Mouse (Mus musculus): ENCODE measurements around the gene Fgfr2. TPM values are rescaled to one million over a fixed set of nuclear protein-coding genes. Genes with fewer than 3 reads are reported as not detected.

The Fgfr2 gene
- polyA plus RNA-seq, 1 experiment from 2014 or later = 11.4 TPM

GRCm38 (mm10) chr7:132174296-132174695, 948.9 kb downstream of the Fgfr2 start:
- H3K9me3 ChIP-seq (replicated peaks; ENCODE audit: control insufficient read depth, low read length) = no peaks in the 10 kb centered on the region
- H3K4me2 ChIP-seq (ENCODE audit: low read depth, low read length) = no peak overlapping the region
- no peaks in the 10 kb centered on the region for H3K4me1 ChIP-seq (ENCODE audit: control insufficient read depth, low read depth, low read length)
- H3K36me3 ChIP-seq (ENCODE audit: control insufficient read depth, insufficient read depth) = no peaks in the 10 kb centered on the region
- ATAC-seq (ENCODE audit: low read depth) = no peak
- WGBS (ENCODE audit: insufficient replicate concordance) = 50% methylated on average over 2 of the region's 2 CpGs
- H3K4me3 ChIP-seq (ENCODE audit: low read depth, low read length) = no peak overlapping the region
- no peak overlapping the region for H3K27ac ChIP-seq (ENCODE audit: low read length)
- H3K27me3 ChIP-seq (ENCODE audit: control insufficient read depth, insufficient read depth, low read depth, low read length) = no peaks in the 10 kb centered on the region
- H3K9ac ChIP-seq (ENCODE audit: low read depth, low read length) = no peak overlapping the region

GRCm38 (mm10) chr7:132172220-132172619, 950.9 kb downstream of the Fgfr2 start:
- Histone ChIP-seq H3K9me3 (replicated peaks; ENCODE audit: control insufficient read depth, low read length) (no peaks in the 10 kb centered on the region), H3K36me3 (ENCODE audit: control insufficient read depth, insufficient read depth) (no peaks in the 10 kb centered on the region), H3K4me2 (ENCODE audit: low read depth, low read length) (no peak overlapping the region), H3K9ac (ENCODE audit: low read depth, low read length) (no peak overlapping the region), H3K4me3 (ENCODE audit: low read depth, low read length) (no peak overlapping the region), H3K27ac (ENCODE audit: low read length) (no peak overlapping the region), H3K4me1 (ENCODE audit: control insufficient read depth, low read depth, low read length) (no peaks in the 10 kb centered on the region), H3K27me3 (ENCODE audit: control insufficient read depth, insufficient read depth, low read depth, low read length) (no peaks in the 10 kb centered on the region)
- 44% methylated on average over 5 of the region's 5 CpGs for WGBS (ENCODE audit: insufficient replicate concordance)
- ATAC-seq (ENCODE audit: low read depth) = no peak

GRCm38 (mm10) chr7:132171716-132172115, 951.4 kb downstream of the Fgfr2 start:
- no peak overlapping the region for H3K27ac ChIP-seq (ENCODE audit: low read length)
- no peak for ATAC-seq (ENCODE audit: low read depth)
- H3K9ac ChIP-seq (ENCODE audit: low read depth, low read length) = no peak overlapping the region
- no peaks in the 10 kb centered on the region for H3K27me3 ChIP-seq (ENCODE audit: control insufficient read depth, insufficient read depth, low read depth, low read length)
- no peaks in the 10 kb centered on the region for H3K36me3 ChIP-seq (ENCODE audit: control insufficient read depth, insufficient read depth)
- H3K4me3 ChIP-seq (ENCODE audit: low read depth, low read length) = no peak overlapping the region
- WGBS (ENCODE audit: insufficient replicate concordance) = 61% methylated on average over 5 of the region's 5 CpGs
- H3K9me3 ChIP-seq (replicated peaks; ENCODE audit: control insufficient read depth, low read length) = no peaks in the 10 kb centered on the region
- no peak overlapping the region for H3K4me2 ChIP-seq (ENCODE audit: low read depth, low read length)
- H3K4me1 ChIP-seq (ENCODE audit: control insufficient read depth, low read depth, low read length) = no peaks in the 10 kb centered on the region

- Histone ChIP-seq H3K4me2 (ENCODE audit: low read depth, low read length) (no peak overlapping the region), H3K27ac (ENCODE audit: low read length) (no peak overlapping the region), H3K9ac (ENCODE audit: low read depth, low read length) (no peak overlapping the region), H3K27me3 (ENCODE audit: control insufficient read depth, insufficient read depth, low read depth, low read length) (no peaks in the 10 kb centered on the region), H3K9me3 (replicated peaks; ENCODE audit: control insufficient read depth, low read length) (no peaks in the 10 kb centered on the region), H3K4me3 (ENCODE audit: low read depth, low read length) (no peak overlapping the region), H3K36me3 (ENCODE audit: control insufficient read depth, insufficient read depth) (no peaks in the 10 kb centered on the region), H3K4me1 (ENCODE audit: control insufficient read depth, low read depth, low read length) (no peaks in the 10 kb centered on the region)
- no peak for ATAC-seq (ENCODE audit: low read depth)
- 48% methylated on average over 7 of the region's 7 CpGs for WGBS (ENCODE audit: insufficient replicate concordance)
Observed at GRCm38 (mm10) chr7:132169419-132170169, 953.6 kb downstream of the Fgfr2 start.

GRCm38 (mm10) chr7:132167239-132167638, 955.9 kb downstream of the Fgfr2 start:
- Histone ChIP-seq H3K27ac (ENCODE audit: low read length) (no peak overlapping the region), H3K4me1 (ENCODE audit: control insufficient read depth, low read depth, low read length) (no peaks in the 10 kb centered on the region), H3K36me3 (ENCODE audit: control insufficient read depth, insufficient read depth) (no peaks in the 10 kb centered on the region), H3K9me3 (replicated peaks; ENCODE audit: control insufficient read depth, low read length) (no peaks in the 10 kb centered on the region), H3K27me3 (ENCODE audit: control insufficient read depth, insufficient read depth, low read depth, low read length) (no peaks in the 10 kb centered on the region), H3K4me2 (ENCODE audit: low read depth, low read length) (no peak overlapping the region), H3K9ac (ENCODE audit: low read depth, low read length) (no peak overlapping the region), H3K4me3 (ENCODE audit: low read depth, low read length) (no peak overlapping the region)
- no peak for ATAC-seq (ENCODE audit: low read depth)
- 59% methylated on average over 4 of the region's 4 CpGs for WGBS (ENCODE audit: insufficient replicate concordance)

- ATAC-seq (ENCODE audit: low read depth) = no peak
- no peaks in the 10 kb centered on the region for H3K27me3 ChIP-seq (ENCODE audit: control insufficient read depth, insufficient read depth, low read depth, low read length)
- WGBS (ENCODE audit: insufficient replicate concordance) = 63% methylated on average over 3 of the region's 3 CpGs
- H3K27ac ChIP-seq (ENCODE audit: low read length) = no peak overlapping the region
- no peaks in the 10 kb centered on the region for H3K9me3 ChIP-seq (replicated peaks; ENCODE audit: control insufficient read depth, low read length)
- no peaks in the 10 kb centered on the region for H3K36me3 ChIP-seq (ENCODE audit: control insufficient read depth, insufficient read depth)
- no peak overlapping the region for H3K4me2 ChIP-seq (ENCODE audit: low read depth, low read length)
- no peak overlapping the region for H3K9ac ChIP-seq (ENCODE audit: low read depth, low read length)
- H3K4me3 ChIP-seq (ENCODE audit: low read depth, low read length) = no peak overlapping the region
- H3K4me1 ChIP-seq (ENCODE audit: control insufficient read depth, low read depth, low read length) = no peaks in the 10 kb centered on the region
Observed at GRCm38 (mm10) chr7:132162254-132162653, 960.9 kb downstream of the Fgfr2 start.

- Histone ChIP-seq H3K4me3 (ENCODE audit: low read depth, low read length) (no peak overlapping the region), H3K4me2 (ENCODE audit: low read depth, low read length) (no peak overlapping the region), H3K27ac (ENCODE audit: low read length) (no peak overlapping the region), H3K27me3 (ENCODE audit: control insufficient read depth, insufficient read depth, low read depth, low read length) (peaks cover 18% of the 10 kb centered on the region), H3K36me3 (ENCODE audit: control insufficient read depth, insufficient read depth) (no peaks in the 10 kb centered on the region), H3K9me3 (replicated peaks; ENCODE audit: control insufficient read depth, low read length) (no peaks in the 10 kb centered on the region), H3K9ac (ENCODE audit: low read depth, low read length) (no peak overlapping the region), H3K4me1 (ENCODE audit: control insufficient read depth, low read depth, low read length) (no peaks in the 10 kb centered on the region)
- 73% methylated on average over 9 of the region's 9 CpGs for WGBS (ENCODE audit: insufficient replicate concordance)
- ATAC-seq (ENCODE audit: low read depth) = no peak
Observed at GRCm38 (mm10) chr7:132158321-132159025, 964.7 kb downstream of the Fgfr2 start.

GRCm38 (mm10) chr7:132154368-132154961, 968.7 kb downstream of the Fgfr2 start, which contains the start of gene Cpxm2:
Cpxm2 (minus strand) TSS chr7:132154739.
- Histone ChIP-seq H3K27me3 (ENCODE audit: control insufficient read depth, insufficient read depth, low read depth, low read length) (peaks cover 18% of the 10 kb centered on the region), H3K36me3 (ENCODE audit: control insufficient read depth, insufficient read depth) (no peaks in the 10 kb centered on the region), H3K27ac (ENCODE audit: low read length) (no peak within 1 kb of the TSS), H3K4me1 (ENCODE audit: control insufficient read depth, low read depth, low read length) (no peaks in the 10 kb centered on the region), H3K9ac (ENCODE audit: low read depth, low read length) (no peak within 1 kb of the TSS), H3K4me3 (ENCODE audit: low read depth, low read length) (no peak within 1 kb of the TSS), H3K4me2 (ENCODE audit: low read depth, low read length) (no peak within 1 kb of the TSS), H3K9me3 (replicated peaks; ENCODE audit: control insufficient read depth, low read length) (no peaks in the 10 kb centered on the region)
- ATAC-seq (ENCODE audit: low read depth) = no peak
- 4% methylated on average over 40 of the region's 43 CpGs for WGBS (ENCODE audit: insufficient replicate concordance)

GRCm38 (mm10) chr7:132153725-132154147, 969.4 kb downstream of the Fgfr2 start:
- no peak for ATAC-seq (ENCODE audit: low read depth)
- H3K4me3 ChIP-seq (ENCODE audit: low read depth, low read length) = no peak overlapping the region

More at GRCm38 (mm10) chr7:132153725-132154147, 969.4 kb downstream of the Fgfr2 start:
- H3K4me1 ChIP-seq (ENCODE audit: control insufficient read depth, low read depth, low read length) = no peaks in the 10 kb centered on the region
- no peak overlapping the region for H3K4me2 ChIP-seq (ENCODE audit: low read depth, low read length)
- no peak overlapping the region for H3K27ac ChIP-seq (ENCODE audit: low read length)
- H3K9me3 ChIP-seq (replicated peaks; ENCODE audit: control insufficient read depth, low read length) = no peaks in the 10 kb centered on the region
- no peaks in the 10 kb centered on the region for H3K36me3 ChIP-seq (ENCODE audit: control insufficient read depth, insufficient read depth)
- WGBS (ENCODE audit: insufficient replicate concordance) = 42% methylated on average over 6 of the region's 6 CpGs
- peaks cover 18% of the 10 kb centered on the region for H3K27me3 ChIP-seq (ENCODE audit: control insufficient read depth, insufficient read depth, low read depth, low read length)
- H3K9ac ChIP-seq (ENCODE audit: low read depth, low read length) = no peak overlapping the region
